Mouse (Mus musculus) right cerebral cortex, postnatal 25 days (tissue): ENCODE measurements at regions not wholly inside any gene's neighbourhood (a gene's known extent, or its start where the extent isn't known, plus 50 kb on each side); places are given as distances from the start of the nearest gene placed in this dataset.

Experiments used
- DNase-seq: peaks from one replicate; pipeline ENCODE4 v3.0.0; 2022

- peak; percentile 8 for DNase-seq
Observed at GRCm38 (mm10) chrX:132646956-132647355, 1041.8 kb downstream of the Pcdh19 start.

GRCm38 (mm10) chrX:132596925-132597324, 1091.9 kb downstream of the Pcdh19 start:
- no peak for DNase-seq

DNA sequence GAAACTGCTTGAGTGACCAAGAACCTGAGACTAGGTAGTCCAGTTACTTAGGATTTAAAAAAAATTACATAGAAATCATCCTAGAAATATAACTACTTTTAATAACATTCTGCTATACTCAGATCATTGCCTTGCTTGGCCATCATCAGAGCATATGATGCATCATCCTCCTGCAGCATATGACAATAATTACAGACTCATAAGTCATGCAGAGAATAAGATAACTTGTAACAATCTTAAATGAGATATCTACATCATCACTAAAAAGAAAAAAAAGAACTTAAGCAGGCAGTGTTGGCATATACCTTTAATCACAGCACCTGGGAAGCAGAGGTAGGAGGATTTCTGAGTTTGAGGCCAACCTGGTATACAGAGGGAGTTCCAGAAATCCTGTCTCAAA, 1092.4 kb downstream of the Pcdh19 start:
- DNase-seq = no peak

- no peak for DNase-seq
Observed at GRCm38 (mm10) chrX:132574085-132574484, 1114.7 kb downstream of the Pcdh19 start.
